Mouse (Mus musculus) monocyte, adult 5-6 weeks (primary cell): ENCODE data around the gene Kcna1. TPM values are rescaled to one million over a fixed set of nuclear protein-coding genes. Genes with fewer than 3 reads are reported as not detected.

ENCODE experiments used
- ATAC-seq: fragments of 153-309, 156-312 bp; replicated peaks from 2 replicates; pipeline ENCODE4 v1.8.0; 2017; ENCODE audit warnings: mild to moderate bottlenecking; ENCODE audit not compliant: low TSS enrichment, insufficient number of reproducible peaks, severe bottlenecking, poor library complexity, low FRiP score
- total RNA-seq: library from RNA; stranded (forward); fragments of 200-1000, 200-491, 200-594 nt; gene quantifications from 3 replicates; pipeline ENCODE4 v1.2.3, GENCODE M21; 2017

Gene Kcna1
- total RNA-seq = not detected in 3 replicates

DNA sequence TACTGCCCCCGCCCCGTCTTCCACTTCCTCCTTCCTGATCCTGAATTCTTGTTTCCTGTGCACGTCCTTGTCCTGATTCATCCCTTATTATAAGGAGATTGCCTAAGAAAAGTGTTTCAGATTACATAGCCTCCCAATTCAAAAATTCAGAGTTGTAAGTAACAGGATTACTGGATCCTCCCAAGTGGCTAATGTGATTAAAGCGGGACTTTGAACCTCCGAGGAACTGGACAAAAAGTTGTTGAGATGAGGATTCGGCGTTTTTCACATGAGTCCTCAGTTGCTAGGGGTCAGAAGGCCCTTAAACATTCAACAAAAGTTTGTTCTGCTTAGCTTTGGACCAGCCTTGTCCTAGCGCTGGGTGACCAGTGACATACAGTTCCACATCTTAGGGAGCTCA, at the start of gene Kcna1:
Gene Kcna1, minus strand, starts transcription at position 4 of the 400 bp plus-strand sequence.
- no peak for ATAC-seq

DNA sequence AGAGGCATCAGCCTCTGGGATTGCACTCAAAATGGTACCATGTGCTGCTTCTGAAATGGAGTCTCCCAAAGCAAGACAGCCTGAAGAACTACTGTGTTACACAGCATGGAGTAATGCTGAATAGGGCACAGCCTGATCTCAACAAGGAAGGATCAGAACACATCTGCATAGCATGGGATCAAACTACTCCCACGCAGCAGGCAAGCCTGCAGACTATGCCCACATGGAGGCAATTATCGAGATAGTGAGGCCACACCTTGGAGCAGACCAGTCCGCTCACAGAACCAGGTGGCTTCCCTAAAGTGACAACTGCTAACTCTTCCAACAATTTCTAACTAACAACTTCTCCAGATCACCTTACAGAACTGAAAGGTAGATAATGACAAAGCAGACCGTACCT, 40.9 kb upstream of the Kcna1 start:
- no peak for ATAC-seq

DNA sequence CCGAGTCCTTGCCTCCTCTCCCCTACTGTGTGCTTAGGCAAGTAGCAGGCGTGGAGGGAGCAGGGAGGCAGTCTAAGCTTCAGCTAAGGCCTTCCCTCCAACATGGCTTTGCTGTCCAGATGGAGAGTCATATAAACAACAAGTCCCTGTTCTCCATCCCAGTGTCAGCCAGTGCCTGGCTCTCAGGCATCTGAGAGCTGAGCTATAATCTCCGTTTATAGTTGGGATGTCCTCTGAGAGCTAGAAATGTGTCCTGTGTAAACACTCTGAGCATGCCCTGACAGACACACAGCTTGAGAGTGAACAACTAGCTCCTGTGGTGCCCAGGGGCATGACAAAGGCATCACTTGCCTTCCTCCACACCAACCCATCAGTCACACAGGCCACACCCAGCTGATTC, 39.0 kb upstream of the Kcna1 start:
- ATAC-seq = 0 out of 2 replicates have a peak, but pooled peaks have one; percentile 17

DNA sequence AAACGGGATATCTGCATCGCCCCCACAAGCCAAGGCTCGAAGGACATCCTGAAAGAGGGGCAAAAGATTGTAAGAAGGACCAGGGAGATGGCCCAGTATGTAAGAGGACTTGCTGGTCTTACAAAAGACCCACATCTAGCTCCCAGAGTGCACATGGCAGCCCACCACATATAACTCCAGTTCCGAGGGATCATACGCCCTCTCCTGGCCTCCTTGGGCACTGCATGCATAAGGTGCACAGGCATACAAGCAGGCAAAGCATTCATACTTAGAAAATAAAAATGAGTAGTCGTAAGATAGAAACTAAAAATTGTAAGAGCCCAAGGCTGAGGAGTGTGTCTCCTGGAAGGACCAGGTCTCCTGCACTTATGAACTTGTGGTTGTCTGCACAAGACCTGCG, 32.8 kb upstream of the Kcna1 start:
- no peak for ATAC-seq

DNA sequence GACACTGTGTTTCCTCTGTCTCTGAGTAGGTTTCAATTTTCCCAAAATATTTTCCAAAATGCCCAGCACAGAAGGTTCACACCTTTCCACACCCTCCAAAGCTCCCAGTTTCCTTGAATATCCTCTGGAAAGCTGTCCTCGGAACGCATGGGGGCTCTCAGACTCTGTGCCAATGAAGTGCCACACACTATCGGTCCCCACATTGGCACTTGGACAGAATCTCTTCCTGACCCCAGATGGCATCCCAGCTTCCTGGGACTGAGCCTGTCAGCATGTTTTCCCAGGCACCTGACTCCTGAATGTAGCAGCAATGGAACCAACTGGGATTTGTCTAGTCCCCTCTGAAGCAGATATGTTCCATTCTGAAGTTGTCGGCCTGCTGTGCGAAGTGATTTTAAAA, 20.8 kb upstream of the Kcna1 start:
- no peak for ATAC-seq

DNA sequence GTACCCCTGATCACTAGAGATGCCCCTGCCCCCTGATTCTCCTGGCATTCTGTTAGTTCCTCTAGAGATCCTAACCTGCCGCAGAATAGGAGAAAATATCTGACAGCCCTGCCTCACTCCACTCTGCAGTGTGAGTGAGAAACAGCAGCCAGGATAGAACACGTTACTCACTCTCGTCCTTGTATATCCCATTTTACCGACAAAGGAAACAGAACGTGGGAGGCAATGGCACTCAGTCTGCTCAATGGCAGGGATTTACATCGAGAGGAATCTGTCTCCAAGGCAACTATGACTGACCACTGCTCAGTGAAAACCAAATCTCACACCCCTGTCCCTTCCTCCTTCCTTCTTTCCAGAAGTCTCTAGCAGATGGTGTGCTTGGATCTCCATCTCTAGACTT, 19.9 kb upstream of the Kcna1 start:
- ATAC-seq = no peak

DNA sequence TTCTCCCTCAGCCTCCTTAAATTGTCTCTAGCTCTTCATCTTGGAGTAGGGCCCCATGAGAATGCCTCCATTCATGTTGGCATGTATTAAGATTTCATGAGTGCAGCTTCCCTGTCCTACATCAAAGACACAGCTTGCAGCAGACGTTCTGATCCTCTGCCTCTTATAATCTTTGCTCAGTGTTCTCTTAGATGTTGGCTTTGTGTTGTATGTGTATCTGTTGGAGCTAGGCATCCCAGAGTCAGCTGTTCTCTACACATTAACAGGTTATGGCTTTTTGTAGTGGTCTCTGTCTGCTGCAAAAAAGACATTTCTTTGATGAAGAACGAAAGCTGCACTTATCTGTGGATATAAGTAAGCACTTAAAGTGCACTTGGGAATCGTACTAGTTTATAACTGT, 18.4 kb upstream of the Kcna1 start:
- ATAC-seq = no peak

DNA sequence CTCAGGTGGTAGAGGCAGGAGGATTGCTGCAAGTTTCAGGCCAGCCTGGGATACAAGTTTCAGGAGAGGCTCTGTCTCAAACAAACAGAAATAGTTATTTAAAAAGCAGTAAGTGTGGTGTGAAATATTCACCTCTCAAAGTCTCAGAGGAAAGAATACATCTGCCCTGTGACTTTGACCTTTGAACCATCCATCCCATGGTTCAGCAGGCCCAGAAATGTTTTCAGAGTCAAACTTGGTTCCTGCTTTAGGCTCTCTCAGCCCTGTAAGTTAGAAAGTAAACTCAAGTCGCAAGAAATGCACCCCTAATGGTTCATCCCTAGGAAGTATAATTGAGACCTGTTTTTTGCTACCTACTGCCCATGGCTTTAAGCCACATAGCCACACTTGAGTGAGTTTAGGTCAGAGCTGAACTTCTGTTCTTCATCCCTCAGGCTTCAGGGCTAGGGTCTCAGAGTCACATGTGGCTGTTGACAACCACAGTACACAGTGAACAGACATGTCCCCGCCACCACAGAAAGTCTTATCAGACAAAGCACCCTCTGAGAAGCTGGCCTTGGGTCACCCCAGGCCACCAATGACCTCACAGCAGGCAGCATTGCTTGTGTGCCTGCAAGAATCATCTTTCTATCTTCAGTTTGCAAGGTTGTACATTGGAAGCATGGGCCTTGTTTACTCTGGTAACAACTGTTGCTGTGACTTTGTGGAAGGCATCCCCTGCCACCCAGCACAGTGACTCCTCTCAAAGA, 11.6 kb upstream of the Kcna1 start:
- no peak for ATAC-seq

DNA sequence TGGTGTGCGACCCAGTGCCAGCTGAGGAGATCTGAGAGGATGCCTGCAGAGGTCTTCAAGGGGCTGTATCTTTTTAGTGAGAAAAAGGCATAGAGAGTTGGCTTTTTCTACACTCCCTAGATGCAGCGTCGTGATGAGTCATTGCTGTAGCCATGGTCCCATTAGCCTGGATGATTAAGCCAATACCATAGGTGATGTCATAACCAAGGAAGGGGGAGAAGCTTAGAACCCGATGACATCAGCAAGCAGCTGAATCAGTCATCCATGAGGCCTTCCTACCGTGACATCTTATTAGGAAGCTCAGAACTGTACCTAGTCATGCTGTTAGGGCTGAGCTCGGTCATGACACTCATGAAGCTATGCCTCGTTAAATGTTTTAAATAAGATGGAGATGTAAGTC, 7.4 kb upstream of the Kcna1 start:
- ATAC-seq = no peak

DNA sequence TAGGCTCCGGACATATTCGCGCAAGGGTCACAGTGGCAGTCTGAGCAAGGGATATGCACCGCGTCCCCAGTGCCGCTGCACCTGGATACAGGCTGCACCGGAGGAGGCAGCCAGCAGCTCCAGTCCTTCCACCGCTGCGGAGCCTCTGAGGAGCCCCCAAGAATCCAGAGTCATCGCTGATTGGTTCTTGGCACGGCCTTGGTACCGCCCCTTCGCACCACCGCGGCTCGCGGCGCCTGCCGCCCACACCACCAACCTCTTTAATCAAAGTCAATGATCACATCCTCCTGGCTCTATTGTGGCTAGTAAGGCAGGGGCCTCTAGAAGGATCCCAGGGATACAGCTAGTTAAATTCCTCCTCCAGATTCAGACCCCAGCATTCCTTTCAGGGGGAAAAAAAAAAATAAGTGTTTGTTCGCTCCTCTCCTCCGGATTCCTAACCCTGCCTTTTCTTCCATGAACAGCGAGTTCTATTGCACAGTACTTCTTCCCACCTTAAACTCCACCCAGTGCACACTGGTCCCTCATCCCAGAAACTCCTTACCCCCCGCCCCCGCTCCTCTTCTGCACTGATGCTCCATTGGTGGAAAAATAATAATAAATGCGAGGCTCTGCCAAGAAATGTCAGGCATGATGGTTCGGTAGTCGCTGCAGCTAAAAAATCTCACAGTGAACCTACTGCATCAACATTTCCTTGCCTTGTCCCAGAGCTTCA, 383 bp downstream of the Kcna1 start:
- no peak for ATAC-seq

DNA sequence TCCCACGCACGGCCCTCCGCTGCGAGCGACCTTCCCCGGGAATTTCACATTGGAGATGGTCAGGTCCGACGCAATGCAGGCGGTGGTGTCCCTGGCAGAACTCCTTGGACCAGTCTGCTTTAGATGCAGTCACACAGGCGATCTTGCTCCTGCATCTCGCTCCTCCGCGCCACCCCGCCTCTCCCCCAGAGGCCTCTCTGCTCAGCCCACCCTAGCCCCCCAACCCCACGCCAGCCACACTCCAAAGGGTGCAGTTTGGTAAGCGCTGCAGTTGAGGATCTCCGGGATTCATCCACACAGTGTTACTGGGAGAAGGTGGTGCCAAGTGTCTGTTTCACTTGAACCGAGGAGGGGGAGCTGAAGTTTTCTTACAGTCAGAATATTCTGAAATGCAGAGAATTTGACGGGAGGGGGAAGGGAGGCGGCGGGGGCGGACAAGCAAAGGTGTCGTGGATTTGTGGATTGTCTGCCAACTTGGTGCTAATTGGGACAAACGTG, 1.1 kb downstream of the Kcna1 start:
- ATAC-seq = no peak

DNA sequence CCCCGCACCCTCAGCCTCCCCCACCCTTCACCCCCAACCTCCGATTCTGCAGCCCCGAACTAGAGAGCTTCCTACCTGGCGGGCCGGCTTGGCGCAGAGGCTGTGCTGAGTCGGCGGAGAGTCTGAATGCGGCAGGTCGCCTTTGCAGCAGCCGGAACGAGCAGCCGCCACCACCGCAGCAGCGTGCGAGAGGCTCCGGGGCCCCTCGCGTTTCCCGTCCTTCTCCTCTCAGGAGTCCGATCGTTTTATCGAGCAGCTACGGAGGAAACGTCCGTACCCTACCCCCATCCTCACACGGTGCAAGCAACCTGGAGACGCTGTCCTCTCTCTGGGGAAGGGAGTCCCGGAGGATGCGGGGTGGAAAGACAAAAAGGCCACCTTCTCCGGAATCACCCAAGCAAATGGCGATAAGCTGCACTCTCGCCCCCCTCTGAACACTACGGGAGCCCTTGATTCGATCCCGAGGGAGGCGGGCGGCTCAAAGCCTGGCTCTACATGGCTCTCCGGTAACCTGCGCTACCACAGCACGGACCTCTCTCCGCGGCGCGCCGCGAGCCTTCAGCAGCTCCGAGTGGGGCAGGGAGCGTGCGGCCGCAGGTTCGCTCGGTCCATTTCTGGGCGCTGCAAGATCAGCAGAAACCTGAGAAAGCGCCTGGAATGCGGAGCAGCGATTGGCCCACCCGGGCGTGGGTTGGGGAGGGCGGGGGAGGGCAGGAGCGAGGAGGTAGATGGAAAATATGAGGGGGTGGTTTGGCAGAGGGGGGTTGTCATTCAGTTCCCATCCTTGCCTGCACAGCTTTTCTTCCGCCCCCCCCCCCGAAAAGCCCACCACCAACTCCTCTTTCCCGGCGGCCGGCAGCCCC, 1.8 kb downstream of the Kcna1 start:
- no peak for ATAC-seq

DNA sequence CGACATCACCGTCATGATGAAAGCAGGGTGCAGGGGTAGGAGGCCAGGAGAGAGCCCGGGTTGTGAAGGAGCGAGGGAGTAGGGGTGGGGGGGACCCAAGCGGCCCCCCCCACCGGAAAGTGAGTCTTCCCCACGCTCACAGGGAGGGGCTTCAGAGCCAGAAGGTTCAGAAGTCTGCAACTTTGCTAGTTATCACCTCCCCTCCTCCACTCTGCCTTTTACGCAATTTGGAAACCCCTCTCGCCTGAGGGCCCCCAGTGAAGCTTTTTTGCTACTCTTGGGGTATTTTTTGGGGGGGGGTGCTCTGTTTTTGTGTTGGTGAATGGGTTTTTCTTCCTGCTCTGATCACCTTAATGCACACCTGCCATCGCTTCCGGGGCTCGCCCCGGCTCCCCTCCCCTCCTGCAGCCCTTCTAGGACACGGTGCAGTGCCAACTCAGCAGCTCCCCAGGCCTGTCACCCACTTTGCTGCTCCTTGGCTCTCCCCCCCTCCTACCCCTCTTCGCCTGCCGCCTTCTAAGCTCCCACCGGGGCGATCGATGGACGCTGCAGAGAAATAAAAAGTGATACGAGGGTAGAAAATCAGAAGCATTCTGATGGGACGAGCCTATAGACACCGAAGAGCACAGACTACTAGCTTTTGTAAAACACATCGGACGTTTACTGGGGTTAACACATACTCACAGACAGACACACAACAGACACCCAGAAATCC, 2.7 kb downstream of the Kcna1 start:
- ATAC-seq = no peak

DNA sequence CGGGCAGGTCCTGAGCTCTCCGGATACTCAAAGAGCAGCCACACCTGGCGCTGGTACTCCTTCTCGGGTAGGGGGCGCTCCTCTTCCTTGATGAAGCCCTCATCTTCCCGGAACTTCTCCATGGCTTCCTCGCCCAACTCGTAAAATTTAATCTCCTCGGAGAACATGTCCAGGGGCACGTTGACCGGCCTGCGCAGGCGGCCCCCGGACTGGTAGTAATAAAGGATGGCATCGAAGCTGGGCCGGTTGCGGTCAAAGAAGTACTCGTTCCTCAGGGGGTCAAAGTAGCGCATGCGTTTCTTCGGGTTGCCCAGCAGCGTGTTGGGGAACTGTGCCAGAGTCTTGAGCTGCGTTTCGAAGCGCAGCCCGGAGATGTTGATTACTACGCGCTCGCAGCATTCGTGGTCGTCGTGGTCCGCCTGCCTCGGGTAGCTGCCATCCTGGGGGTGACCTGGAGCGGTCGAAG, 3.3 kb downstream of the Kcna1 start:
- ATAC-seq = no peak

DNA sequence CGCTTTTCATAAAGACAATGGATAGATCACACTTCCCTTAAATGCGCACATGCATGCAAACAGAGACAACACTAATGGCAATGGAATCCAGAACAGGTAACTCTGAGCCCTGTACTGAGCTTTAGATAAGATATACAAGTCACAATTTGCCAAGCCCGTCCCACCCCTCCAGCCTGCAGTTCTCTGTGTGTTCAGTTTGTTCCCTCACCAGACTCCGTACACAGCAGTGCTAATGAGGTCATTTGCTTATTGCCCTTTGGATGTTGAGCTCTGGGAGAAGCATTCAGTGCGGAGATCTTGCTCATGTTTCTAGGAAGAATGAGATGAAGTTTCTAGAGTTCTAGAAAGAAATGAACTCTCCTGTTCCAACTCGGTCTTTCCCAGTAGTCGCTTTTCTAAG, 17.7 kb downstream of the Kcna1 start:
- ATAC-seq = no peak

DNA sequence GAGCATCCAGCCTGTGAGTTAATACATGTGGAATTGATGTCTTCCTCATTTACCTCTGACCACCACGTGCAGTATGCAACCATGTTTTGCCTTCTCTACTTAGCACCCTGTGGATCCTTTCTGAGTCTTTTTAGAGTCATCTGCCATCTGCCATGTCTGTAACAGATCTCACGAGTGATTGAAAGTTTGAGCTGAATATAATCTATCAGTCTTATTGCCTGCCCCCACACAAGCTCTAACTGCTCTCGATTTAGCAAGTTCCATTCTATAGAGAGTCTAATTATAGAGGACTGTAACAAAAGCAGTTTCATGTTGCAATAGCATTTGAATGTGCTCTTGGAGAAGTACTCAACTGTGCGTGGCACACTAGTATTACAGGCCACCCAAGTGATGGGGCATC, 27.7 kb downstream of the Kcna1 start:
- ATAC-seq = no peak

DNA sequence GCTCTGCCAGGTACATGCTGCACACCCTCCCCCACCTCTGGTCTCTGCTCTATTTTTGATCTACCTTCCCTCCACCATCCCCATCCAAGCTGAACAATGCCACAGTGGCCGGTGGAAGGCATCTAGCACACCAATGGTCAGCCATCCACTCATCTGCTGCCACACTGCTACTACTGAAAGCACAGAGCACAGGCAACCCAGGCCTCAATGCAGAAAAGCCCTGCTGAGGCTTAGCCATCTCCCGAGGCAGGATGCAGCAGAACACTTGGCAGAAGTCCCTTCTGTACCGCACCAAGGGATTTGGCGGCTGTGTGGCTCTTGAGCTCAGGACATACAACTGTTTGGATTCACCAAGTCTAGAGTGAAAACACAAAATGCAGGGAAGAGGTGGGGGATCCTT, 35.4 kb downstream of the Kcna1 start:
- no peak for ATAC-seq

DNA sequence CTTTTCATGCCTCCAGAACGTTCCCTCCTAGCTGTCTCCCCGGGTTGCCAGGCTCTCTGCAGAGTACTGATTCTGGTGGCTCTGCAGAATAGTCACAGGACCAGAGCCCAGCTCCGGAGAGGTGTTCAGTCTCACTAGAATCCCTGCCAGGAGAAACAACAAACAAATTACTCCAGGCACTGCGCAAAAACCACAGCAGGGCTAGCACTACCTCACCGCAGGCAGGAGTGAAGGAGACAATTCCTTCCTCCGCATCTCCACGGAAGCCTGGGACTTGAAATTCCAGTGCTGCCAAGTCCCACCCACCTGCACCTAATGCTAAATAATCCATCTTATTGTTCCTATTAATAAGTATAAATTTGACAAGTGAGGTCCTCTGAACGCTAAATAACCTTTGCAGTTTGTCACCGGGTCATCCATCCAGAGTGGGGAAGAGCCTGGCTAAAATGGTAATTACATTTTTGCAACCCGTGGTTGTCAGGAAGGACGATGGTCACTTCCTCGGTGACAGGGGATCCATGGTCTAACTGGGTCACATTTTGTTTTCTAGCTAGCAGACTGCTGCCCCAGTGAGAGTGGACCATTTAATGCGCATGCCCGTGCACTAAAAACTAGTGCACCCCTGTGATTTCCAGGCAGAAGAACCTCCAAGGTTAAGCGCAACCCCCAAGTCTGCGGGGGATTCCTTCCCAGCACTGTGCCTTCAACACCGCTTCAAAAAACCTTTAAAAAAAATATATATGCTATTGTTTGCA, 36.8 kb downstream of the Kcna1 start:
- no peak for ATAC-seq
